Mouse (Mus musculus) forebrain, embryonic 11.5 days (tissue): ENCODE data around the gene Obscn. TPM values are rescaled to one million over a fixed set of nuclear protein-coding genes. Genes with fewer than 3 reads are reported as not detected.

Experiments
- ATAC-seq: fragments of 200-750 bp; cut with Nextera tagmentation; replicated peaks from 2 replicates; pipeline ENCODE4 v1.8.0; 2017; ENCODE audit warnings: moderate TSS enrichment; ENCODE audit not compliant: low FRiP score
- DNase-seq: peaks from one replicate; pipeline ENCODE4 v3.0.0-alpha.2; 2017; ENCODE audit warnings: low spot score
- H3K27ac ChIP-seq: fragments of 300-500 bp; sonication (generic); 2 replicates; pipeline ENCODE4 v1.5.1; 2014; ENCODE audit warnings: low read depth, low read length
- H3K27me3 ChIP-seq: fragments of 300-500 bp; sonication (generic); 2 replicates; pipeline ENCODE4 v1.6.1; 2014; ENCODE audit warnings: mild to moderate bottlenecking, low read length, mixed read lengths; ENCODE audit not compliant: control insufficient read depth, insufficient read depth
- H3K36me3 ChIP-seq: fragments of 300-500 bp; sonication (generic); 2 replicates; pipeline ENCODE4 v1.6.1; 2014; ENCODE audit warnings: mild to moderate bottlenecking, low read length, moderate library complexity, mixed read lengths; ENCODE audit not compliant: control insufficient read depth, insufficient read depth
- H3K4me1 ChIP-seq: fragments of 300-500 bp; sonication (generic); replicated peaks from 2 replicates; pipeline ENCODE4 v1.6.1; 2014; ENCODE audit warnings: low read length, mixed read lengths; ENCODE audit not compliant: control insufficient read depth, insufficient read depth
- H3K4me2 ChIP-seq: fragments of 300-500 bp; sonication (generic); 2 replicates; pipeline ENCODE4 v1.6.1; 2014; ENCODE audit warnings: low read depth, mild to moderate bottlenecking, low read length, moderate library complexity, mixed read lengths; ENCODE audit not compliant: severe bottlenecking
- H3K4me3 ChIP-seq: fragments of 300-500 bp; sonication (generic); 2 replicates; pipeline ENCODE4 v1.5.1; 2014; ENCODE audit warnings: low read depth, low read length
- H3K9ac ChIP-seq: fragments of 300-500 bp; sonication (generic); 2 replicates; pipeline ENCODE4 v1.6.1; 2014; ENCODE audit warnings: low read length
- H3K9me3 ChIP-seq: fragments of 300-500 bp; sonication (generic); 2 replicates; pipeline ENCODE4 v1.6.1; 2016; ENCODE audit warnings: low read length, mixed read lengths; ENCODE audit not compliant: control insufficient read depth
- WGBS: fragments of 180-500 bp; shearing (Covaris S2); extraction: QIAGEN DNeasy Blood & Tissue Kit; methylation state at CpG from one replicate; pipeline ENCODE4 v1.1.7; 2014; 5-methylcytosine and 5-hydroxymethylcytosine counted together
- polyA plus RNA-seq: library from polyadenylated mRNA; unstranded; fragments of >200 nt; fragmentation: Nextera tagmentation; extraction: Ambion mirVana; gene quantifications from 2 replicates; pipeline ENCODE4 v1.2.1, GENCODE M21; 2014

The Obscn gene
- 0.04 and 0.07 TPM in 2 replicates for polyA plus RNA-seq

- peaks cover 2% of the 10 kb centered on the region; the same call in 1 of the 2 replicates for H3K4me1 ChIP-seq
- H3K4me3 ChIP-seq, result peak within 1 kb of the TSS; percentile 4; the same call in 1 of the 2 replicates
- no peak for DNase-seq
- H3K27me3 ChIP-seq, result peaks cover 42% of the 10 kb centered on the region
- no peak within 1 kb of the TSS for H3K9ac ChIP-seq
- peak within 1 kb of the TSS; percentile 13 for H3K4me2 ChIP-seq
- no peaks in the 10 kb centered on the region for H3K36me3 ChIP-seq
- no peak within 1 kb of the TSS for H3K27ac ChIP-seq
- H3K9me3 ChIP-seq, result no peaks in the 10 kb centered on the region
- ATAC-seq, result no peak
- 18% methylated on average over 44 of the region's 44 CpGs for WGBS
These were observed at the start of gene Obscn for GRCm38 (mm10) chr11:59135904-59136452. Gene Obscn, minus strand, starts transcription at chr11:59136402.

GRCm38 (mm10) chr11:59185490-59185889 is 49.3 kb upstream of the Obscn start:
- Histone ChIP-seq H3K27ac (no peak overlapping the region), H3K27me3 (no peaks in the 10 kb centered on the region), H3K4me1 (0 out of 2 replicates have a peak, but pooled peaks cover 2% of the 10 kb centered on the region), H3K4me3 (no peak overlapping the region), H3K36me3 (no peaks in the 10 kb centered on the region; the same call in 1 of the 2 replicates), H3K9ac (no peak overlapping the region), H3K9me3 (no peaks in the 10 kb centered on the region), H3K4me2 (no peak overlapping the region)
- no peak for DNase-seq
- WGBS, result 82% methylated on average over 5 of the region's 5 CpGs
- ATAC-seq, result no peak

- Histone ChIP-seq H3K36me3 (no peaks in the 10 kb centered on the region; the same call in 1 of the 2 replicates), H3K4me3 (no peak overlapping the region), H3K27ac (no peak overlapping the region), H3K9ac (no peak overlapping the region), H3K27me3 (no peaks in the 10 kb centered on the region), H3K4me2 (no peak overlapping the region), H3K9me3 (no peaks in the 10 kb centered on the region), H3K4me1 (0 out of 2 replicates have a peak, but pooled peaks cover 2% of the 10 kb centered on the region)
- WGBS, result 32% methylated on average over 3 of the region's 3 CpGs
- ATAC-seq (no peak), DNase-seq (no peak)
These were observed 47.6 kb upstream of the Obscn start for GRCm38 (mm10) chr11:59183821-59184220.

GRCm38 (mm10) chr11:59182864-59183331 is 46.7 kb upstream of the Obscn start, which contains the start of gene Gjc2:
Gene Gjc2, minus strand, starts transcription at chr11:59183213.
- H3K9ac ChIP-seq, result no peak within 1 kb of the TSS
- ATAC-seq (no peak), DNase-seq (no peak)
- no peak within 1 kb of the TSS for H3K27ac ChIP-seq
- peaks cover 8% of the 10 kb centered on the region for H3K27me3 ChIP-seq
- no peaks in the 10 kb centered on the region for H3K9me3 ChIP-seq
- 0 out of 2 replicates have a peak, but pooled peaks cover 2% of the 10 kb centered on the region for H3K4me1 ChIP-seq
- WGBS, result 48% methylated on average over 3 of the region's 3 CpGs
- H3K36me3 ChIP-seq, result no peaks in the 10 kb centered on the region; the same call in 1 of the 2 replicates
- no peak within 1 kb of the TSS for H3K4me2 ChIP-seq
- H3K4me3 ChIP-seq, result no peak within 1 kb of the TSS

GRCm38 (mm10) chr11:59176921-59177320 is 40.7 kb upstream of the Obscn start:
- no peak overlapping the region for H3K9ac ChIP-seq
- no peak overlapping the region for H3K4me2 ChIP-seq
- H3K27me3 ChIP-seq, result peaks cover 39% of the 10 kb centered on the region
- no peak for ATAC-seq
- 5% methylated on average over 34 of the region's 34 CpGs for WGBS
- no peak overlapping the region for H3K4me3 ChIP-seq
- no peak for DNase-seq
- H3K27ac ChIP-seq, result no peak overlapping the region
- no peaks in the 10 kb centered on the region for H3K9me3 ChIP-seq
- H3K4me1 ChIP-seq, result no peaks in the 10 kb centered on the region
- no peaks in the 10 kb centered on the region for H3K36me3 ChIP-seq

GRCm38 (mm10) chr11:59176475-59176874 is 40.3 kb upstream of the Obscn start:
- no peak overlapping the region for H3K4me3 ChIP-seq
- H3K9ac ChIP-seq, result no peak overlapping the region
- H3K4me1 ChIP-seq, result no peaks in the 10 kb centered on the region
- H3K4me2 ChIP-seq, result no peak overlapping the region
- no peak overlapping the region for H3K27ac ChIP-seq
- H3K27me3 ChIP-seq, result peaks cover 39% of the 10 kb centered on the region
- DNase-seq (no peak), ATAC-seq (no peak)
- 4% methylated on average over 48 of the region's 48 CpGs for WGBS
- no peaks in the 10 kb centered on the region for H3K9me3 ChIP-seq
- H3K36me3 ChIP-seq, result no peaks in the 10 kb centered on the region

GRCm38 (mm10) chr11:59174189-59174838 is 38.1 kb upstream of the Obscn start:
- Histone ChIP-seq H3K9ac (no peak overlapping the region), H3K27ac (no peak overlapping the region), H3K4me1 (no peaks in the 10 kb centered on the region), H3K36me3 (no peaks in the 10 kb centered on the region), H3K4me3 (no peak overlapping the region), H3K9me3 (no peaks in the 10 kb centered on the region), H3K4me2 (no peak overlapping the region), H3K27me3 (peaks cover 39% of the 10 kb centered on the region)
- ATAC-seq (no peak), DNase-seq (no peak)
- WGBS, result 59% methylated on average over 6 of the region's 6 CpGs

GRCm38 (mm10) chr11:59170549-59170948 is 34.3 kb upstream of the Obscn start:
- DNase-seq (no peak), ATAC-seq (no peak)
- Histone ChIP-seq H3K27me3 (peaks cover 7% of the 10 kb centered on the region), H3K4me2 (no peak overlapping the region), H3K9ac (no peak overlapping the region), H3K4me1 (no peaks in the 10 kb centered on the region), H3K9me3 (no peaks in the 10 kb centered on the region), H3K4me3 (no peak overlapping the region), H3K27ac (no peak overlapping the region), H3K36me3 (no peaks in the 10 kb centered on the region)
- WGBS, result 79% methylated on average over 4 of the region's 4 CpGs
